Mouse (Mus musculus) adrenal gland, adult 18-20 months (tissue): ENCODE data around the gene Sema3b. TPM values are rescaled to one million over a fixed set of nuclear protein-coding genes. Genes with fewer than 3 reads are reported as not detected.

Experiments
- DNase-seq, 2 experiments: peaks; one replicate each; pipeline ENCODE4 v3.0.0; 2021 to 2022; ENCODE audit warnings: low spot score in 2 of 2
- total RNA-seq, 2 experiments: library from RNA; stranded (reverse); gene quantifications; 1 replicate in 1 of 2; 2 replicates in 1 of 2; pipeline ENCODE4 v1.2.3; 2021

The Sema3b gene
- total RNA-seq, 2 experiments from 2014 or later, result 5.1 to 6.3 TPM

DNA sequence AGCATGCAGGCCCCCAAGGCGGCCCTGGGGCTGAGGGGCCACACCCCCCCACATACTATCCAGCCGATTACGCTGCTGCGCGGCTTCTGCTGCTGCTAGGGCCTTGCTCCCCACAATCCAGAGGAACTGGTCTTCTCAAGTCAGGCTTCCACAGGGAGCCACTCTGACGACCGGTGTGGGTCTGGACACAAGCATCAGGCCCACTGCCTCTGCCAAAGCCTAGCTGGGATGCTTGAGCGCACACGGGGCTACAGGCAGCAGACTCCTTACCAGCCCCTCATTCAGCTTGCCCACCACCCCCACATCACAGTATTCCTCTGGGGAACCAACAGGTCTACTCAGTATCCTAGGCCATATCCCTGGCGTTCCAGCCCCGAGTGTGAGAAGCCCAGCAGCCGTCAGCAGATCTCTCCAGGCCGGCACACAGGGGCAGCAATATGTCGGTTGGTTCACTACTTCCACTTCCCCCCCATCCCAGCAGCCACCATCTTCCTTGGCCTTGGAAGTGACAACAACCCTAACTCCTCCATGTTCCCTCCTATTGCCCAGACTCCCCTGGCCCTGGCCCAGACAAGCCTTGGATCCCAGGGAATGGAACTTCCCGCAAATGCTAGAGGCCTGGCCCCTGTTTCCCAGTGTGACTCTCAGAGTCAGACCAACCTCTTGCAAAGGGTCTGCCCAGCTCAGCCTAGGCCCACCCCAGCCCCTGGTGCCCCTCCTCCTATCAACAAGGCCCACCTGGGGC is 24.8 kb upstream of the Sema3b start:
- DNase-seq, result no peak

DNA sequence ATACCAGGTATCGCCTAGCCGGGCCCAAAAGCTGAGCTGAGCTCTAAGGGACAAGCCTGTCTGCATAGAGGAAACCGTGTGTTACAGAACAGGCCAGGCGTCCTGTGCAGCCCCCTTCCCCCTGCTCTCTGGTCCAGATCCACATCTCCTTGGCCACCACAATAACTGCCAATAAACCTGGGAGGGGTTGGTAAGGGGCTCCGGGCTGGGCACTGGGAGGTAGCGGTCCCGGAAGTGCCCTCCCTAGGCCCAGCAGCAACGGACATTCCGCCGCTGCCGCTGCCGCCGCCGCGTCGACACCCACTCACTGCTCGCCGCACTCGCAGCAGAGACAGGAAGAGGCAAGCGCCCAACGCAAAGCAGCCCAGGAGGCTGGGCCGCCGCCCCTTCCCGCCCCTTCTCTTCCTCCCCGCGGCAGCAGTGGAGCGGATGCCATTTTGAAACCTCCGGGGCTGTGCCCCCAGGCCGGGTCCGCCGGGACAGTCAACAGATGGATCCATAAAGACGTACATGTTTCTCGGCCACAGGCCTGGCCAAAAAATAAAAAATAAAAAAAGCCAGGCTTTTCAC is 24.1 kb upstream of the Sema3b start:
- DNase-seq, result peak; percentile 77 to 82

DNA sequence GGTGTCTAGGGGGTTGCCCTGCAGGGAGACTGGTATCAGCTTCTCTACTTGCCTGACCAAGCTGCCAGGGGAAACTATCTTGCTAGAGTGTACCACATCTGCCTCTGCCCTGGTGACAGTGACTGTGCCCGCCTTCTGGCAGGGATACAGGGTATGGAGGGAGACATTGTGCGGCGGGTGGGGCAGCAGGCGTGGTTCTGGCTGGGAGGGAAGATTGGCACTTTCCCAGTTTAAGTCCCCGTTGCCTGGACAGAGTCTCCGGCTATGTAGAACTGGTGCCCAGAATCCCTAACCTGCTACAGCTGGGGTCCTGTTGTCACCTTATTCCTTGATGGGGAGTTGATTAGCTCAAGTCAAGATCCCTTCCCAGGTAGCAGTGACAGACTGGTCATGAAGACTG is 23.4 kb upstream of the Sema3b start:
- no peak for DNase-seq

DNA sequence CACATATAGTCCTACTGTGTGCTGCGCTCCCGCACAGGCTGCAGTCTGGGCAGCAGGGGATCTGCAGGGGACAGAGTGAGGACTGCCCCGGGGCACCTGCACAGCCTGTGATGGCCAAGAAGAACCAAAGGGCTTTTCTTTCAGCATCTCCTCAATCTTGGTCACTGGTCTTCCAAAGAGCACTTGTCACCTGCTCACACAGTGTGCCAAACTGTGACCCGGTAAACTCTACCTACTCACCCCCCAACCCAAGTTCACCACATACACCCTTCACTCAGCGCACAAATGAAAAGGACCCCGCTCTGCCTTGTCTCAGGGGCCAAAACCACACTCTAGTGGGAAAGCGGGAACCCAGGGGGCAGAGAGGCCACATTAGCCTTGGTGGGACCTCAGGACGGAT is 22.8 kb upstream of the Sema3b start:
- DNase-seq, result no peak

DNA sequence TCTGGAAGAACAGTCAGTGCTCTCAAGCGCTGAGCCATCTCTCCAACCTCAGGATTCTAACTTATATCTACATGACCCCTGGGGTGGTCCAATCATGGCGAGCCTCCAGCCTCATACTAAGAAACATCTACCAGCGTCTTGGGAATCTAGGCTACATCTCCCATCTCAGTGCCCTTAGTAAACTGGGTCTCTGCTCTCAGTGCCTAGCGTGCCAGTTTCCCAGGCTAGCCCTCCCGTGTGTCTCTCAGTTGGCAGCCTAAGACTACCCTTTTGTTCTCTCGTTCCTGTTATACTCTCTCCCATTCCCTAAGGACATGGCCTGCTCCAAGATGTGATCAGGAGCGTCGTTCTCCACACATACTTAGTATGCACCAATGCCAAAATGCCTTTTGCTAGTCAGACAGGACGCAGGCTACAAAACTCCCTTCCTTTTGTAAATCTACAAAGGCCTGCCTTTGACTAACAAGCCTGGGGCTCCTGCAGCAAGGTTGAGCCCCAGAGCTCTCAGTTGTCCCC is 22.3 kb upstream of the Sema3b start:
- no peak for DNase-seq

DNA sequence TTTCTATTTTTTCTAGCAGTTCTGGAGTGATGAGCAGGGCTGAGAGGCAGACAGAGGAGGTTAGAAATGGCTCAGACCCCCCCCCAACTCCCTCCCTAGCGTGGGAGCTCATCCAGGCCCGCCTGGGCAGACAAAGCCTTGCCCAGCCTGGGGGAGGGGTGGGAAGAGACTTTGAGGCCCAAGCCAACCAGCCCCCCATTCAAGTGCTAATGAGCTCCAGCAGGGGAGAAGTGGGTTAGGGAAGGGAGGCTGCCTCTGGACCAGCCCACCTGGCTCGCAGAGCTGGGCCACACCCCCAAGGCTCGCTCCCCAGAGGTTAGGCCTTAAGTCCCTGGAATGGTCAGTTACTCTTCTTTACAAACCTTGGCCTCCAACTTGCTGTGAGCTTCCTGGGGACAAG is 21.5 kb upstream of the Sema3b start:
- DNase-seq, result no peak

DNA sequence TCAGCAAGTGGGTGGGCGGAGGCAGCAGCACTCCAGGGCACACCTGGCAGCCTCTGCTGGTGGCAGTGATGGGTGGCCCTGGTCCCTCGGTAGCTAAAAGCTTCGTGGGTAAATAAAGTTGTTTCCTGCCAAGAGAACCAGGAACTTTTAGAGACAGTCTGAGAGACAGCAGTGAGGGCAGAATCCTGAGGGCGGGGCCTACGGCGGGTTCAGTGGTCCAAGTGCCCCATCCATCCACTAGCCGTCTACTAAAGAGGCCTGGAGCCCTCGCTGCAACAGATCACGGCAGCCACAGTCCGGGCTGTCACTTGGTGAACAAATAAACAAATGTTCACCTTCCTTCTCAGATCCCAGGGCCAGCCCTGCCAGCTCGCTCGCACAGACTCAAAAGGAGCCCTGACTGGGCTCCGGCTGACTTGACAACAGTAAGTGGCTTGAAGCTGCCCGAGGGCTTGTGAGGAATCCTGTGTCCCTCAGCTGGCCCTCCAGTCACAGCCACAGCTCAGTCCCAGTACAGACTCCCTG is 20.9 kb upstream of the Sema3b start:
- DNase-seq, result no peak

DNA sequence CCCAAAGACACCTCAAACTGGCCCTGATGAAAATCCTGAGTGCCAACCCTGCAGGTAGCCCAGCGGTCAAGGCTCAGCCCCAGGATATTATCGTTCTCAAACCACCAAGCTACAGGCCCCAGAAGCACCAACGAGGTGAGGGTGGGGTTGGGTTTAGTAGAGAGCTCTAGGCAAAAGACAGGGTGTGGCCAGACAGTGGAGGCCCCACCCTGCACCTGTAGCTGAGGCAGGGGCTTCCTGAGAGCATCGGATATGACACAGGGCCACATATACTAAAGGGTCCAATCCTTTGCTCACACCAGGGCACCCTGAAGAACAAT is 20.3 kb upstream of the Sema3b start:
- DNase-seq, result no peak

DNA sequence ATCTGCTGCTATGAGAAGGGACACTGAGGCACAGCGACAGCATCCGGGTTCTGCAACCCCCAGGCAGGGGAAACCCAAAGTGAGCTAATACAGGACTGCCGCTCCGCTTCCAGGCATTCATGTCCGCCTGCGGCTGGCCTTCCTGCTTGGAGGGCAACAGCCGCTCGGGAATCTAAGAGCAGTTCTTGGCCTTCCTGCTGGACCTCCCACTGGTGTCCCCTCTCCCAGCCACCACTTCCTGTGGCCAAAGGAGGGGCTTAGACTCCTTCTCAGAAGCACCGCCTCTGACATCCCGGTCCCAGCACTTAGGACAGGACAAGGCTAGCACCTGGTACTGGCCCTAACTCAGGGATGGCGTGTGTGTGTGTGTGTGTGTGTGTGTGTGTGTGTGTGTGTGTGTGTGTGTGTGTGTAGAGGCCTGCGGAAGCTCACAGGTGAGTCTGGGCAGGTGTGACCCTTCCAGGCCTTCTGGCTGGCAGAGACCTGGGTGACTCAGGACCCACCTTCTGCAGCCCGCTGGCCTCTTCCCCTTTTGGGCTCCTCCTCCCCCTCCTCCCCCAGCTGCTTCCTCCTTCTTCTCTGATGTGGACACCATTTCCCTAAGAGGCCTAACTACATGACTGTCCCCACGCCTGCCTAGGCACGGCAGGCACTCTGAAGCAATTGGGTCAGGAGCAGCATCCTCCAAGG is 19.8 kb upstream of the Sema3b start:
- no peak for DNase-seq

DNA sequence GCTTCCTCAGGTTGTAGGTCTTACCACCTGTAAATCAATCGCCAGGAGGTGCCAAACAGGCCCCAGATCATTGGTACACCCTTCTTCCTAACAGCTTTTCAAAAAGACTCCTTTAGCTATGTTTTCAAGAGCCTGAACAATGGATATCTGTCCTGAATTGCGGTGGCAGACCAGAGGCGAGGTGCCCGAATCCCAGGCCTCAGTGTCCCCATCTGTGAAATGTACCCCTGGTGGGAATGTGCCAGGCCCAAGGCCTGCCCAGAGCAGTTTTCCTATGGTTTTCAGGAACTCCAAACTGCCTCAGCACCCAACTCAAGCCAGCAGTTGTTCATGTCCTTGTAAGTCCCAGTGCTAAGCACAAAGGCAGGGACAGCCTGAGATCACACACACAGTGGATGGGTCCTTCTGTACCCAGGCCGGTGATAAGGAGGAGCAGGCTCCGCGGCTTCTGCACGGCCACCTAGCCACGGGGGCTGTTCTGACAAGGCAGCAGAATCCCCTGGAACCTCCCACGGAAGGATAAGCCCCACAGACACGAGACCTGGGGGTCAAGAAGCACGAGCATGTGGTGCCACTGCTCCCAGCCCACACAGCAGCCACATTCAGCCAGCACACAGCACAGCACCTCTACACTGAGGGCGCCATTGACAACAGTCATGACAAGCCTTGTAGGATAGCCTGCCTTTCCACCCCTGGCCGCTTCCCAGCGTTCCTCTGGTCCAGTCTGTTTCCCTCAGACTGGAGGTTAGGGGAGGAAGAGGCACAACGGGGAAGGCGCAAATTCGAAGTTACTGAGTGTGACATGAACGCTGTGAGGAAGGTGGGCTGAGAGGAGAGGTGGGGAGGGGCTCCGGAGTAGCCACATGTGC is 18.6 kb upstream of the Sema3b start:
- no peak for DNase-seq

DNA sequence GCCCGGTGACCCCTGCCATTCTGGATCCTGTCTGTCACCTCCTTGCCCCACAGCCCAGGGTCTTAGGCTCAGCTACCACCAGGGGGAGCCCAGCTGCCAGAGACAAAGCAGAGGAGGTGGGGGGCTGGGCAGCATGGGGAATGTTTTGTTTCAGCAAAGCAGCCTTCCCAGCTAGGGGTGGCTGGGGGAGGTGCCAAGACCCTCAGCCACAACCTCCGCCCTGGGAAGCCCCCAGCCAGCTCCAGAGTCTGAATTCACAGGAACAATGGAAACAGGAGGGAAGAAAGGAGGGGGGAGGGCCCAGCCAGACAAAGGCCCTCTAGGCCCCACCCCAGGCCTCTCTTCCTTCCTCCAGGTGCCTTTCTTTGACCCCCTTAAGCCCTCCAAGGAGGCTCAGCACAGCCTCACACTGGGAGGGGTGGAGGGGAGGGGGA is 17.8 kb upstream of the Sema3b start:
- peak; percentile 63 to 77 for DNase-seq

DNA sequence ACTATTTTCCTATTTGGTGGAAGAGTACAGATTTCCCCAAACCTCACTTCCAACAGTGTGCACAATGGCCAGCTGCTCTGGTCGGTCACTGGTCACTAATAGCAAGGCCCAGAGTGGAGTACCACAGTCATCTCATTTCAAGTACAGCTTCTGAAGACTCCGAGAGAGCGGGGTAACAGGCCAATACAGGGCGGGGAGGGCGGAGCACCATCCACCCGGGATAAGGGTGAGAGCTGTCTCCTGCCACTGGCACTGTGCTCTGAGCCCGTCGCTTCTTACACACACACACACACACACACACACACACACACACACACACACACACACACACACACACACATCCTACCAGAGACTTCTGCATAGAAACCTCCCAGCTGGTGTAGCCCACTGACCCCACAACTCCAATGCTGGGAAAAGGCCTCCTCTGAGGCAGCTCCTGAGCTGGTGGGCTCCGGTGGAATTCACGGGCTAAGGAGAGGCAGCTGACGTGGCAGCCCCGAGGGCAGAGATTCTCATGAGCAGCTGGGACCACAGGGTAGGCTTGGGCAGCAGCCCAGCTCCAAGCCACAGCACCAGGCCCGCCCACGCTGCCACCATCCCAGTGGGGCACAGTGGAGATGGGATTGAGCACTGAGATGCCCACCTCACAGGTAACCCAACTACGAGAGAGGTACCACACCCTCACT is 17.3 kb upstream of the Sema3b start:
- no peak for DNase-seq

DNA sequence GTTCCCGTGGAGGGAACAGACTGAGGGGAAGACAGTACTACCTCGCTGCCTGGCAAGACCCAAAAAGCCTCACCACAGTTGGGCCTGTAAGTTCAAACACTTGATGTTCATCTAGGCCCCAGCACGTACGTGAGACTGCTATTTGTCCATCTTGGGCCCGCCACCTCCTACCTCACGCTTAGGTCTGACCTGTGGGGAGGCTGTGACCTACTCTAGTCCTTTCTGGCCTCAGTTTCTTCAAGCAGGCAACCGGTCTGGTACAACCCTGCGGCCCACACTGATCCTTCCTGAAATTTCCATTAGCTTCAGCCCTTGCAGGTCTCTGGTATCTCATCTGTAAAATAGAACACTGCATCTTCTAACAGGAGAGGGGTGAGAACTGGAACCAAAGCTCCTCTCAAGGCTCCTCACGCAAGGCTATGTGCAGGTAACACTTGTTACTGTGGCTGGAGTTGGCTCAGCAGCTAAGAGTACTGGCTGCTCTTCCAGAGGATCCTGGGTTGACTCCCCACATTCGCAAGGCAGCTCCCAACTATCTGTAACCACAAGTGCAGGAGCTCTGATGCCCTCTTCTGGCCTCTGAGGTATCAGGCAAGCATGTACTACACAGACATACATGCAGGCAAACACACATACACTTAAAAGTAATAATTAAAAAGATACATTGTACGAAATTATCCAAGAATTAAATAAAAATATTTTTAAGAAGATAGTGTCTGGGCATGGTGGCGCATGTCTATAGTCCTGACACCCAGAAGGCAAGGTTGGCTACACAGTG is 16.5 kb upstream of the Sema3b start:
- no peak for DNase-seq

DNA sequence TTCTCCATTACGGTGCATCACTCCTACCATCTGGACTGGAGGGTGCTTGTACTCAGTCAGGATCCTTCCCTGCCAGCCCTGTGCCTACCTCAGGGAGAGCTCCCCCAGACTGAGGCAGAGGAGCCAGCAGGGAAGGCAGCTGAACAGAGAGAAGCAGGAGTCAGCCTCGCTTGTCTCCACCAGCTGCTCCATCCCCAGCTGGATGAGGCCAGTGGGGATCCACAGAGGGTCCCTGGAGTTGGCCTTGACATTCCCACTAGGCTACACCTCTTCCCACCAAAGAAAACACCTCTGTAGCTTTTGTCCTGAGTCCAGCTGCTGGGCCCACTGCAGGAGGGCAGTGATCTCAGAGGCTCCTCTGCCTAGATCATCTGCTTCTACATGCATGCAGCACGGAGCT is 15.9 kb upstream of the Sema3b start:
- DNase-seq, result no peak

DNA sequence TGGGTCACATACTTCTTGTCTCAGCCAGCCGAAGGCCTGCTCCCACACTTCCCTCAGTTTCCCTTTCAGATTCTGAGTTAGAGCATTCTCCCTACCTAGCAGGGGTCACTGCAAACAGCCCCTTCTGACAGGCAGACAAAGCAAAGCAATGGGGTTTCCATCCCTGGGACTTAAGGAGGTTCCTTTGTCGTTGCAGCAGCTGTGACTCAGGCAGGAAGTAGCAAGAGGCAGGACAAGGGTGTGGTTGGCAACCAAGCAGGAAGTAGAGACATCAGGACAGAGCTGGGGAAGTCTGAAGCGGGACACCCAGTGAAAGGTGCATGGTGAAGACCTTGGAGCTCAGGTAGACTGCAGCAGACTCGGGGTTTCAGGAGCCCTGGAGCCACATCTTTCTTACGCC is 15.5 kb upstream of the Sema3b start:
- no peak for DNase-seq

DNA sequence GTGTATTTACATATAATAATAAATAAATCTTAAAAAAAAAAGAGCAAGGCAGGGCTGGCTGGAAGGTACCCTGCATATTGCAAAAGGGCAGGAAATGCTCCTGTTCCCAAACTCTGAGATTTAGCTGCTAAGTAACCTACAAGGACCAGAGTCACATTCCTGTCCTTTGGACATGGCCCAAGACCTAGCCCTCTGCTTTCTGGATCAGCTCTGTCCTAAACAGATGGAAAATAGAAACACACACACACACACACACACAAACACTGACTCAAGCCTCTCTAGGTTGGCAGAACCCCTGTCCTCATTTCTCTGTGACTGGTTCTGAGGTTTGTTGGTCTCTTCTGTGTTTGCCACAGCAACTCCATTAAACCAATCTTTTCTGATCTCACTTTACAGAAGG is 11.9 kb upstream of the Sema3b start:
- DNase-seq, result no peak

DNA sequence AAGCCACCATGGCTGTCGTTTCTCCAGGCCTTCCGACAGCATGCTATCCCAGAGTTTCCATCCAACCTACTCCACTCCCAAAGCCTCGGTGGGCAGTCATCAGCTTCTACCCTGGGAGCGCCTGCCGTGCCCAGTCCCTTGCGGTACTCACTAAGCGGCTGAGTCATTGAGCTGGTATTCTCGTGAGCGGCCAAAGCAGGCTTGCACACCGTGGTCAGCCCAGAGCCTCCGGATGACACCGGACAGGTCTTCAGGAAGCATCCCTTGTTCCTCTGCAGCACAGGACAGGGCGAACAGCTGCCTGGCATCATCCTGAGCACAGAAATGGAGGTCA is 10.5 kb upstream of the Sema3b start:
- peak in 1 of 2 experiments; percentile 32 for DNase-seq

DNA sequence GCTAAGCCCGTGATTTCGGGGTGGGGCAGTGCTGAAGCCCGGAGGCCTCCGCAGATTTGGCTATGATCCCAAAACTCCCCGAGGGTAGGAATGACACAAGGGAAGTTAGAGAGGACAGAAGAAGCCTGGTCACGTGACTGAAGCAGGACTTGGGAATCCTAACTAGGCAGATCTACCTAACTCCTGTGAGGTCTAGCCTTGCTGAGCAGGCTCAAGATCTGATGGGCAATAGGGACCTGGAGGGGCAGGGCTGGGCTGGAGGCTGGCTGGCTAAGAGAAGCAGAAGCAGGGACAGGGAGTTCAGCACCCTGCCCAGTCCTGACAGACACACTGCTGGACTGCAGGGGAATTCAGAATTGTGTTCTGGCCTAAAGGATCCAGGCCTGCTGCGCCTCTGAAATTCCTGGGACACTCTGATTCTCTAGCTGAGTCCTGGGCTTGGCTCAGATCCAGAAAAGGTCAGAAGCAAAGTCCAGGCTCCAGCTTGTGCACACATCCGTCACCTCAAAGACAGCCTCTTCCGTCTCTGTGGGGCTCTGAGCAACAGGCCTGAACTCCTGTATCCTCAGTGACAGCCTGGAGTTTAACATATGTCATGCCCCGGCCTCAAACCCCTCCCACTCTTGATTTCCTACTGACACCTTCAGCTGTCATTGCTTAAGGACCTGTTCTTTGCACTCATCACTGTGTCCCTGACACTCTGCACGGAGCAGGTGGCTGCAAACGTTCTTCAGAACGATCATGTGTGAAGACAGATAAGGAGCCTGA is 9.9 kb upstream of the Sema3b start:
- no peak for DNase-seq

DNA sequence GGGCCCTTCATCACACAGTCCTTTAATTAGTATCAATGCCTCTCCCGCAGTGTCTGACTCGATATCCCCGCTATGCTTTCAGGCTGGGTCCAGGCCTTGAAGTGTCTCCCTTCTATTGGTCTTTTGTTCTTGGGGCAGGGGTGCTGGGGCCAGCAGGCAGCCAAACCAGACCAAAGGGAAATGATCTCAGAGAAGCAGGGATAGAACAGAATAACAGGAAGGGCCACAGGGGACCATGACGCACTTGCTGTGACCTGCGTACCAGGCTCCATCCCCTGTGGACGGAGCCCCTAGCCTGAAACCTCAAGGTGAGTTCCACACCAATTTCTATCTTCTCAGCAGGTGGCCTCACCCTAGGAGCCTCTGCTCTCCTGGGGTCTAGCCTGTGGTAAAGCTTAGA is 9.1 kb upstream of the Sema3b start:
- DNase-seq, result no peak
